Mouse (Mus musculus): ENCODE measurements around the gene Prdm11. TPM values are rescaled to one million over a fixed set of nuclear protein-coding genes. Genes with fewer than 3 reads are reported as not detected.
A peak's percentile ranks its signal among the peaks of the same experiment; 100 is the strongest.

Prdm11 gene
- polyA plus RNA-seq, 1 experiment from 2014 or later = 2.3 TPM

- Histone ChIP-seq H3K36me3 (ENCODE audit: control insufficient read depth, insufficient read depth, low read length) (no peaks in the 10 kb centered on the region; the same call in 1 of the 2 replicates), H3K27ac (ENCODE audit: low read depth, low read length) (no peak overlapping the region), H3K4me2 (ENCODE audit: low read length) (no peak overlapping the region), H3K4me3 (ENCODE audit: low read length) (no peak overlapping the region), H3K4me1 (ENCODE audit: control insufficient read depth, insufficient read depth, low read depth, low read length) (no peaks in the 10 kb centered on the region), H3K9ac (ENCODE audit: low read depth, low read length) (no peak overlapping the region), H3K9me3 (ENCODE audit: control insufficient read depth, low read length) (no peaks in the 10 kb centered on the region), H3K27me3 (replicated peaks; ENCODE audit: control insufficient read depth, insufficient read depth, low read length) (no peaks in the 10 kb centered on the region)
- WGBS = 80% methylated on average over 9 of the region's 9 CpGs
- ATAC-seq = no peak
Observed at GRCm38 (mm10) chr2:92940963-92941362, 105.0 kb downstream of the Prdm11 start.

DNA sequence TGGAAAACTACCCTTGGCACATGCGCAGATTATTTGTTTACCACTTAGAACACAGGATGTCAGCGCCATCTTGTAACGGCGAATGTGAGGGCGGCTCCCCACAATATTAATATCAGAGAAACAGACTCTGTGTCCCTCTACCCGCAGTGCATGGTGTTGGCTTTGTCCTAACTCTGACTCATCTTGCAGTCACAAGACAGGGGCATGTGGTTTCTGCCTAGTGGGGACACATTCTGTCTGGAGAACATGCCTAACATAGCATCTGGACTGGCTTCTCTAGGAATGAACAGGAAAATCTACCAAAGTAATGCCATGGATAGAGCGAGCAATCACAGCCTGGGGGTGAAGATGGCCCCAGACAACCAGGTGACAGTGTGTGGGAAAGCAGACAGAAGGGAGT, 107.1 kb downstream of the Prdm11 start:
- Histone ChIP-seq H3K4me2 (ENCODE audit: low read length) (no peak overlapping the region), H3K4me3 (ENCODE audit: low read length) (no peak overlapping the region), H3K9ac (ENCODE audit: low read depth, low read length) (no peak overlapping the region), H3K27ac (ENCODE audit: low read depth, low read length) (no peak overlapping the region), H3K9me3 (ENCODE audit: control insufficient read depth, low read length) (no peaks in the 10 kb centered on the region), H3K36me3 (ENCODE audit: control insufficient read depth, insufficient read depth, low read length) (no peaks in the 10 kb centered on the region; the same call in 1 of the 2 replicates), H3K4me1 (ENCODE audit: control insufficient read depth, insufficient read depth, low read depth, low read length) (peaks cover 8% of the 10 kb centered on the region), H3K27me3 (replicated peaks; ENCODE audit: control insufficient read depth, insufficient read depth, low read length) (no peaks in the 10 kb centered on the region)
- WGBS = 98% methylated on average over 6 of the region's 7 CpGs
- ATAC-seq = no peak

GRCm38 (mm10) chr2:92938063-92938462, 107.9 kb downstream of the Prdm11 start:
- no peak overlapping the region for H3K4me2 ChIP-seq (ENCODE audit: low read length)
- peaks cover 8% of the 10 kb centered on the region for H3K4me1 ChIP-seq (ENCODE audit: control insufficient read depth, insufficient read depth, low read depth, low read length)
- H3K9ac ChIP-seq (ENCODE audit: low read depth, low read length) = no peak overlapping the region
- no peak overlapping the region for H3K4me3 ChIP-seq (ENCODE audit: low read length)
- no peaks in the 10 kb centered on the region; the same call in 1 of the 2 replicates for H3K36me3 ChIP-seq (ENCODE audit: control insufficient read depth, insufficient read depth, low read length)
- no peaks in the 10 kb centered on the region for H3K9me3 ChIP-seq (ENCODE audit: control insufficient read depth, low read length)
- 75% methylated on average over 5 of the region's 5 CpGs for WGBS
- H3K27me3 ChIP-seq (replicated peaks; ENCODE audit: control insufficient read depth, insufficient read depth, low read length) = no peaks in the 10 kb centered on the region
- ATAC-seq = no peak
- no peak overlapping the region for H3K27ac ChIP-seq (ENCODE audit: low read depth, low read length)

- H3K4me1 ChIP-seq (ENCODE audit: control insufficient read depth, insufficient read depth, low read depth, low read length) = peaks cover 8% of the 10 kb centered on the region
- H3K4me3 ChIP-seq (ENCODE audit: low read length) = no peak overlapping the region
- WGBS = 50% methylated on average over 3 of the region's 3 CpGs
- ATAC-seq = peak; percentile 48; the same call in 1 of the 2 replicates
- H3K36me3 ChIP-seq (ENCODE audit: control insufficient read depth, insufficient read depth, low read length) = no peaks in the 10 kb centered on the region
- no peak overlapping the region for H3K9ac ChIP-seq (ENCODE audit: low read depth, low read length)
- H3K27ac ChIP-seq (ENCODE audit: low read depth, low read length) = no peak overlapping the region
- H3K4me2 ChIP-seq (ENCODE audit: low read length) = no peak overlapping the region
- no peaks in the 10 kb centered on the region for H3K27me3 ChIP-seq (replicated peaks; ENCODE audit: control insufficient read depth, insufficient read depth, low read length)
- H3K9me3 ChIP-seq (ENCODE audit: control insufficient read depth, low read length) = no peaks in the 10 kb centered on the region
Observed at GRCm38 (mm10) chr2:92935483-92935882, 110.5 kb downstream of the Prdm11 start.

DNA sequence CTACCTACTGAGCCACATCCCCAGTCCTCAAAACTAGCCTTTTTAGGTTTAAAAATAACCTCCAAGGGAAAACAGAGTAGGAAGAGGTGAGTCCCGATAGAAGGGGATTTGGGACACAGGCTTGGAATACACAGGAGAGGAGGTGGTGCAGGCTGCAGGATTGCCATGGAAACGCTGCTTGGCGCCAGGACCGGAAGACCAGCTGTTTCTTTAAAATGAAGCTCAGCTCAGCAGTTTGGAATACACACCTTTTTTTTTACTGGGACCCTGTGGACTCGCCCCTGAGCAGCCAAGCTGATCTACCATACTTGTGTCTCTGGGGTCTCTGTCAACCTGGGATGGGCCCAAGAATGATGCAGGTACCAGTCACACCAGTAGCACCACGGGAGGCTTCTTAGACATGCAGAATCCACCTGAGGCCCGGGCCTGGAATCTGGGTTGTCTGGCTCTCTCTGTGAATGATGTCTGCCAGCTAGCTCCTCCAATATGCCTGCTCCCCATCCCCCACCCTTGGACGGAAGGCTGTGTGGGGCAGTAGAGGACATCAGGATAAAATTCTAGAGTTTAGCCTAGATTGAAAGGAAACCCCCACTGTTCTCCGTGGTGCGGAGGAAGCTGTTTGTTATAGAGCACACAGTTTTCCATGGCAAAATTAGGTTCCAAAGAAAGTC, 111.5 kb downstream of the Prdm11 start:
- Histone ChIP-seq H3K27me3 (replicated peaks; ENCODE audit: control insufficient read depth, insufficient read depth, low read length) (no peaks in the 10 kb centered on the region), H3K4me2 (ENCODE audit: low read length) (peak overlapping the region; percentile 11; the same call in 1 of the 2 replicates), H3K27ac (ENCODE audit: low read depth, low read length) (0 out of 2 replicates have a peak overlapping the region, but pooled peaks have one; percentile 0), H3K9ac (ENCODE audit: low read depth, low read length) (no peak overlapping the region), H3K36me3 (ENCODE audit: control insufficient read depth, insufficient read depth, low read length) (no peaks in the 10 kb centered on the region), H3K4me3 (ENCODE audit: low read length) (no peak overlapping the region), H3K4me1 (ENCODE audit: control insufficient read depth, insufficient read depth, low read depth, low read length) (peaks cover 8% of the 10 kb centered on the region), H3K9me3 (ENCODE audit: control insufficient read depth, low read length) (no peaks in the 10 kb centered on the region)
- WGBS = 13% methylated on average over 10 of the region's 10 CpGs
- no peak for ATAC-seq

- Histone ChIP-seq H3K36me3 (ENCODE audit: control insufficient read depth, insufficient read depth, low read length) (no peaks in the 10 kb centered on the region), H3K4me3 (ENCODE audit: low read length) (no peak overlapping the region), H3K4me2 (ENCODE audit: low read length) (no peak overlapping the region), H3K4me1 (ENCODE audit: control insufficient read depth, insufficient read depth, low read depth, low read length) (peaks cover 8% of the 10 kb centered on the region), H3K27ac (ENCODE audit: low read depth, low read length) (no peak overlapping the region), H3K9me3 (ENCODE audit: control insufficient read depth, low read length) (no peaks in the 10 kb centered on the region), H3K9ac (ENCODE audit: low read depth, low read length) (no peak overlapping the region), H3K27me3 (replicated peaks; ENCODE audit: control insufficient read depth, insufficient read depth, low read length) (no peaks in the 10 kb centered on the region)
- no peak for ATAC-seq
- WGBS = 84% methylated on average over 6 of the region's 6 CpGs
Observed at GRCm38 (mm10) chr2:92933379-92933778, 112.6 kb downstream of the Prdm11 start.

- Histone ChIP-seq H3K4me3 (ENCODE audit: low read length) (no peak overlapping the region), H3K36me3 (ENCODE audit: control insufficient read depth, insufficient read depth, low read length) (no peaks in the 10 kb centered on the region), H3K4me1 (ENCODE audit: control insufficient read depth, insufficient read depth, low read depth, low read length) (peaks cover 8% of the 10 kb centered on the region), H3K4me2 (ENCODE audit: low read length) (no peak overlapping the region), H3K27me3 (replicated peaks; ENCODE audit: control insufficient read depth, insufficient read depth, low read length) (no peaks in the 10 kb centered on the region), H3K9me3 (ENCODE audit: control insufficient read depth, low read length) (no peaks in the 10 kb centered on the region), H3K9ac (ENCODE audit: low read depth, low read length) (no peak overlapping the region), H3K27ac (ENCODE audit: low read depth, low read length) (no peak overlapping the region)
- no peak for ATAC-seq
- 68% methylated on average over 7 of the region's 7 CpGs for WGBS
Observed at GRCm38 (mm10) chr2:92931061-92931460, 114.9 kb downstream of the Prdm11 start.

GRCm38 (mm10) chr2:92929696-92930095, 116.3 kb downstream of the Prdm11 start:
- H3K36me3 ChIP-seq (ENCODE audit: control insufficient read depth, insufficient read depth, low read length) = no peaks in the 10 kb centered on the region
- no peak for ATAC-seq

GRCm38 (mm10) chr2:92924677-92925259, 121.2 kb downstream of the Prdm11 start:
- Histone ChIP-seq H3K4me1 (ENCODE audit: control insufficient read depth, insufficient read depth, low read depth, low read length) (peaks cover 15% of the 10 kb centered on the region), H3K4me3 (ENCODE audit: low read length) (no peak overlapping the region), H3K36me3 (ENCODE audit: control insufficient read depth, insufficient read depth, low read length) (no peaks in the 10 kb centered on the region; the same call in 1 of the 2 replicates), H3K27ac (ENCODE audit: low read depth, low read length) (no peak overlapping the region), H3K27me3 (replicated peaks; ENCODE audit: control insufficient read depth, insufficient read depth, low read length) (no peaks in the 10 kb centered on the region), H3K9me3 (ENCODE audit: control insufficient read depth, low read length) (no peaks in the 10 kb centered on the region), H3K9ac (ENCODE audit: low read depth, low read length) (no peak overlapping the region), H3K4me2 (ENCODE audit: low read length) (no peak overlapping the region)
- WGBS = 57% methylated on average over 6 of the region's 6 CpGs
- ATAC-seq = no peak

More at GRCm38 (mm10) chr2:92929696-92930095, 116.3 kb downstream of the Prdm11 start:
- peaks cover 9% of the 10 kb centered on the region for H3K4me1 ChIP-seq (ENCODE audit: control insufficient read depth, insufficient read depth, low read depth, low read length)
- H3K9me3 ChIP-seq (ENCODE audit: control insufficient read depth, low read length) = no peaks in the 10 kb centered on the region
- no peaks in the 10 kb centered on the region for H3K27me3 ChIP-seq (replicated peaks; ENCODE audit: control insufficient read depth, insufficient read depth, low read length)
- no peak overlapping the region for H3K27ac ChIP-seq (ENCODE audit: low read depth, low read length)
- no peak overlapping the region for H3K4me2 ChIP-seq (ENCODE audit: low read length)
- no peak overlapping the region for H3K4me3 ChIP-seq (ENCODE audit: low read length)
- H3K9ac ChIP-seq (ENCODE audit: low read depth, low read length) = no peak overlapping the region
- WGBS = 72% methylated on average over 5 of the region's 5 CpGs
